Mouse (Mus musculus): Measurements from ENCODE around the gene Ceacam11. TPM values are rescaled to one million over a fixed set of nuclear protein-coding genes. Genes with fewer than 3 reads are reported as not detected.
"Not testable (repeated sequence)": the region's sequence is repeated elsewhere in the genome, so short reads cannot be mapped to it uniquely, and the experiment has no call there.

Ceacam11 gene
- total RNA-seq (2021), result not detected
- long read RNA-seq, experiment 1, result 0 reads
- long read RNA-seq, experiment 2, result 0 reads

DNA sequence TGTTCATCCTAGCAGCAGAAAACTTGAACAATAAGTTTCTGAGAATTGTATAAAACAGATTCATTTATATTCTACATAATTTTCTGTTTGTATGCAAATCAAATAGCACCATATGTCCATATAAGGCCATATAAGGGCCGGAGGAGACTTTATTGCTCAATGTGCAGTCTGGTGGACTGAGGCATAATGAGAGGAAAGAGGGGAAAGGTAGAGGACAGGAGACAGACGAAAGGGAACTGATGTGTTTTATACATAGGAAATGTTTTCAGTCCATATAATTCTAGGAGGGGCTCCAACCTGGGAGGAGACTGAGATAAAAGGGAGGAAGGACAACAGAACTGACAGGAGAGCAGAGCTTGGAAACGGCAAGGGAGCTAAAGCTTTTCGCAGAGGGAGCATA lies at the start of gene Ceacam11:
TSS of gene Ceacam11 (plus strand) at position 301 of the 400 bp plus-strand sequence.
- DNase-seq (ENCODE audit: low spot score in 2 of 2), result no peak

DNA sequence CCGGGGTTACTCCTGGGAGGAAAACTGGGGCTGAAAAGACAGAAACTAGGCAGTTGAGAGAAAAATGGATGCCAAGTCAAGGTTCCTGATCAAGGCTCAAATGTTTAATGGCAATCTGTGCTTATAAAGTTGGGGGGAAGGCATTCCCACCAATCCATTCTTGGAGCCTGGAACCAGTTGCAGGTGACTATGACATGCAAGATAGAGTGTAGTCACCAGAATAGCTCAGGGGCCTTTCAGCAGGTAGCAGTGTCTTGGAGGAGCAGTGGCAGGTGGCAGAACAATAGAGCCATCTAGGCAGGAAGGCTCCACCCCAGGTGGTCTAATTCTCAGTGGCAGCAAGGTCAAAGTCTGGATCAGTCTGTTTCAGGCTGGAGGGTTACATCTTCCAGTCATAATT lies 29.2 kb downstream of the Ceacam11 start:
- DNase-seq (ENCODE audit: low spot score in 2 of 2), result not testable (repeated sequence)

DNA sequence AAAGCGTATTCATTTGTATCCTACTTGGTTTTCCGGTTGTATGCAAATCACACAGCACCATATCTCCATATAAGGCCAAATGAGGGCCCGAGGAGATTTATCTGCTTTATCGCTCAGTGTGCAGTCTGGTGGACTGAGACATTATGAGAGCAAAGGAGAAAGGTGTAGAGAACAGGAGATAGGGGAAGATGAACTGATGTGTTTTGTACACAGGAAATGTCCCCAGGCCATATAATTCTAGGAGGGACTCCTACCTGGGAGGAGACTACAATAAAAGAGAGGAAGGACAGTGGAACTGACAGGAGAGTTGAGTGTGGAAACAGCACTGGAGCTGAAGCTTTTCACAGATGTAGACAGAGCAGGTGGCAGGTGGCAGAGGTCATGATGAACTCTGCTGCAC lies 37.7 kb downstream of the Ceacam11 start, which contains the start of gene Ceacam13:
TSS of gene Ceacam13 (plus strand) at position 301 of the 400 bp plus-strand sequence.
- DNase-seq (ENCODE audit: low spot score in 2 of 2), result no peak

Small RNAs within 50 kb of the gene (microRNA-seq; reads per million reads assigned to microRNA genes)
- gene Gm22414, result 0 reads per million in 2 experiments

Other genes starting within 250 kb of the Ceacam11 start
- not detected for gene Ceacam14, start 159.5 kb upstream of the Ceacam11 start, total RNA-seq (2021)
- gene Gm5155, start 100.4 kb upstream of the Ceacam11 start, total RNA-seq (2021), result not detected
- gene Ceacam13, start 37.8 kb downstream of the Ceacam11 start, total RNA-seq (2021), result not detected
- not detected for gene Ceacam12, start 93.8 kb downstream of the Ceacam11 start, total RNA-seq (2021)
- not detected for gene Igfl3, start 204.4 kb downstream of the Ceacam11 start, total RNA-seq (2021)

Measured in left cerebral cortex, adult 18-20 months (tissue).